Mouse (Mus musculus) frontal cortex, adult (tissue): ENCODE results near the gene Smc3.
A peak's percentile ranks its signal among the peaks of the same experiment; 100 is the strongest.

Source experiments
- ATAC-seq: cut with Nextera tagmentation; 2 replicates; pipeline ENCODE4 v1.9.2; 2017; ENCODE audit warnings: mild to moderate bottlenecking, moderate library complexity, mixed read lengths; ENCODE audit not compliant: low TSS enrichment

Smc3 gene

GRCm38 (mm10) chr19:53599757-53600539, at the start of gene Smc3:
Smc3 (plus strand) TSS chr19:53600398.
- ATAC-seq, result peak; percentile 96

GRCm38 (mm10) chr19:53550972-53551371, 49.2 kb upstream of the Smc3 start:
- peak; percentile 80 for ATAC-seq

- no peak for ATAC-seq
Observed at GRCm38 (mm10) chr19:53552216-53552786, 47.9 kb upstream of the Smc3 start.

GRCm38 (mm10) chr19:53552795-53553194, 47.4 kb upstream of the Smc3 start:
- no peak for ATAC-seq

- no peak for ATAC-seq
Observed at GRCm38 (mm10) chr19:53554402-53554801, 45.8 kb upstream of the Smc3 start.

GRCm38 (mm10) chr19:53554981-53555616, 45.1 kb upstream of the Smc3 start:
- no peak for ATAC-seq

GRCm38 (mm10) chr19:53556841-53557240, 43.4 kb upstream of the Smc3 start:
- no peak for ATAC-seq

- ATAC-seq, result no peak
Observed at GRCm38 (mm10) chr19:53557267-53557936, 42.8 kb upstream of the Smc3 start.

GRCm38 (mm10) chr19:53560436-53560835, 39.8 kb upstream of the Smc3 start:
- no peak for ATAC-seq

GRCm38 (mm10) chr19:53564174-53564573, 36.0 kb upstream of the Smc3 start:
- ATAC-seq, result no peak

- ATAC-seq, result peak; percentile 50; the same call in 1 of the 2 replicates
Observed at GRCm38 (mm10) chr19:53565565-53566277, 34.5 kb upstream of the Smc3 start.

- no peak for ATAC-seq
Observed at GRCm38 (mm10) chr19:53567864-53568263, 32.3 kb upstream of the Smc3 start.

GRCm38 (mm10) chr19:53568553-53568952, 31.6 kb upstream of the Smc3 start:
- no peak for ATAC-seq

GRCm38 (mm10) chr19:53571056-53571455, 29.1 kb upstream of the Smc3 start:
- no peak for ATAC-seq

GRCm38 (mm10) chr19:53571501-53572428, 28.4 kb upstream of the Smc3 start:
- ATAC-seq, result no peak

- no peak for ATAC-seq
Observed at GRCm38 (mm10) chr19:53572607-53573006, 27.6 kb upstream of the Smc3 start.

GRCm38 (mm10) chr19:53573151-53573550, 27.0 kb upstream of the Smc3 start:
- no peak for ATAC-seq

- no peak for ATAC-seq
Observed at GRCm38 (mm10) chr19:53574131-53574530, 26.1 kb upstream of the Smc3 start.

- no peak for ATAC-seq
Observed at GRCm38 (mm10) chr19:53574546-53574945, 25.7 kb upstream of the Smc3 start.

GRCm38 (mm10) chr19:53575296-53576010, 24.7 kb upstream of the Smc3 start:
- ATAC-seq, result no peak
